Comparison of ENCODE assay signal across 8 mouse cellular contexts in the genomic region with DNA sequence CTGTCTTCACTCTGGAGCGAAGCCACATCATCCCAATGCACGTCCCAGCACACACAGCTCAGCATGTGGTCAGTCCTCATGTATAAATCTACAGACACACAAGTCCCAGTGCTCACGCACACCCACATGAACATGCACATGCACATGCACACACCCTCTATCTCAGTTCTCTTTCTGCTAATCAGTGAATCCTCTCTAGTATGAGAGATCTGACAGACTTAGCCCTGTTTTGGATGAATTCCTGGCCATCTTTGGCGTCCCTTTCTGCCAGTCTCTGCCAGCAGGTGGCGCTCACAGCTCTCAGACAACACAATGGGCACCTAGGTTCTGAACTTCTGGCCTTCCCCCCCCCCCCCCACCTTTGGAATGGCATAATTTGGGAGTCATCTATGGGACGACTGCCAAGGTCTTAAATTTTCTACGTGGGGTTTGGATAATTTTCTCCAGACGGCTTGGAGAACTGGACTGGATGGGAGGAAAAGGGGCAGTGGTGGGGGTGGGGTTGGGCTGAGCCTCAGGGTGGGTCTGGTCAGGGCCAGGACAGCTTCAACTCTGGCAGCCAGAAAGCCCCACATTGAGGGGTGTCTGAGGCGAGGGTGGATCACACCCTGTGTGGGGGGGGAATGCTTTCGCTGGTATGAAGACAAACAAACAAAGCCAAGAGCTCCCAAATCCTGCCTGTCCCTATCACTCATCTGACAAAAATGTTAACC.
DNase-seq lines count a peak whose midpoint lies in the region; ATAC-seq and TF ChIP-seq lines count a peak whose summit lies in the region.

No protein-coding gene starts in this region.

- DNase-seq in kidney, adult 11 months, result peak; percentile 72
- peak; percentile 89 for DNase-seq in embryo, embryonic 10 days (ENCODE audit: low spot score)
- peak; percentile 77 to 84 for DNase-seq in gastrocnemius, postnatal 36 days
- DNase-seq in limb, embryonic 14.5 days (ENCODE audit: low spot score), result peak; percentile 66

- WGBS in kidney, embryonic 15.5 days, result 23% methylated on average over 10 of the region's 10 CpGs
- 24% methylated on average over 10 of the region's 10 CpGs for WGBS in kidney, embryonic 14.5 days
- WGBS in limb, embryonic 14.5 days, result 18% methylated on average over 10 of the region's 10 CpGs
- 21% methylated on average over 10 of the region's 10 CpGs for WGBS in stomach, embryonic 14.5 days

- peaks cover 35% of the 10 kb centered on the region for H3K4me1 ChIP-seq in kidney, embryonic 15.5 days
- peaks cover 9% of the 10 kb centered on the region for H3K4me1 ChIP-seq in kidney, embryonic 14.5 days (ENCODE audit: control insufficient read depth, insufficient read depth, low read length)
- H3K4me1 ChIP-seq in limb, embryonic 14.5 days (ENCODE audit: control insufficient read depth, insufficient read depth, low read length), result peaks cover 33% of the 10 kb centered on the region
- H3K4me1 ChIP-seq in stomach, embryonic 14.5 days (ENCODE audit: control insufficient read depth, insufficient read depth, low read length), result peaks cover 9% of the 10 kb centered on the region; the same call in 1 of the 2 replicates

- H3ac ChIP-seq in myocyte (ENCODE audit: control insufficient read depth, insufficient read length), result no peak overlapping the region

- H3K27me3 ChIP-seq in kidney, embryonic 15.5 days, result peaks cover 85% of the 10 kb centered on the region
- H3K27me3 ChIP-seq in kidney, embryonic 14.5 days (ENCODE audit: control insufficient read depth, insufficient read depth, low read length), result peaks cover 36% of the 10 kb centered on the region
- peaks cover 10% of the 10 kb centered on the region; the same call in 1 of the 2 replicates for H3K27me3 ChIP-seq in limb, embryonic 14.5 days (ENCODE audit: control insufficient read depth, insufficient read depth, low read length)
- no peaks in the 10 kb centered on the region for H3K27me3 ChIP-seq in myocyte (ENCODE audit: control insufficient read depth, insufficient read depth, insufficient read length)
- no peaks in the 10 kb centered on the region for H3K27me3 ChIP-seq in stomach, embryonic 14.5 days (ENCODE audit: control insufficient read depth, insufficient read depth, low read length)

- H3K4me3 ChIP-seq in kidney, embryonic 15.5 days (replicated peaks), result no peak overlapping the region
- H3K4me3 ChIP-seq in kidney, embryonic 14.5 days (ENCODE audit: low read length), result no peak overlapping the region
- no peak overlapping the region for H3K4me3 ChIP-seq in limb, embryonic 14.5 days (replicated peaks; ENCODE audit: low read length)
- H3K4me3 ChIP-seq in myocyte, result no peak overlapping the region
- H3K4me3 ChIP-seq in stomach, embryonic 14.5 days (ENCODE audit: low read depth, low read length), result no peak overlapping the region

- H3K4me2 ChIP-seq in kidney, embryonic 15.5 days, result no peak overlapping the region
- H3K4me2 ChIP-seq in kidney, embryonic 14.5 days (replicated peaks; ENCODE audit: low read depth, low read length), result no peak overlapping the region
- no peak overlapping the region for H3K4me2 ChIP-seq in limb, embryonic 14.5 days (replicated peaks; ENCODE audit: low read depth, low read length, severe bottlenecking)
- H3K4me2 ChIP-seq in myocyte (ENCODE audit: low read depth), result peak overlapping the region; percentile 35
- H3K4me2 ChIP-seq in stomach, embryonic 14.5 days (replicated peaks; ENCODE audit: low read depth, low read length), result no peak overlapping the region

- H3K9me3 ChIP-seq in kidney, embryonic 15.5 days (replicated peaks), result no peaks in the 10 kb centered on the region
- H3K9me3 ChIP-seq in kidney, embryonic 14.5 days (ENCODE audit: control insufficient read depth, low read length), result no peaks in the 10 kb centered on the region
- no peaks in the 10 kb centered on the region for H3K9me3 ChIP-seq in limb, embryonic 14.5 days (ENCODE audit: control insufficient read depth, low read length)
- H3K9me3 ChIP-seq in stomach, embryonic 14.5 days (ENCODE audit: control insufficient read depth, low read depth, low read length), result no peaks in the 10 kb centered on the region

- no peak overlapping the region for H3K9ac ChIP-seq in kidney, embryonic 15.5 days
- no peak overlapping the region for H3K9ac ChIP-seq in kidney, embryonic 14.5 days (ENCODE audit: low read depth, low read length)
- no peak overlapping the region for H3K9ac ChIP-seq in limb, embryonic 14.5 days (ENCODE audit: low read depth, low read length, severe bottlenecking)
- H3K9ac ChIP-seq in stomach, embryonic 14.5 days (replicated peaks; ENCODE audit: low read depth, low read length), result no peak overlapping the region

- no peak overlapping the region for H3K27ac ChIP-seq in kidney, embryonic 15.5 days
- H3K27ac ChIP-seq in kidney, embryonic 14.5 days (ENCODE audit: low read depth, low read length), result no peak overlapping the region
- H3K27ac ChIP-seq in limb, embryonic 14.5 days (replicated peaks; ENCODE audit: low read depth, low read length), result no peak overlapping the region
- H3K27ac ChIP-seq in stomach, embryonic 14.5 days (ENCODE audit: low read length), result no peak overlapping the region

- H3K36me3 ChIP-seq in kidney, embryonic 15.5 days, result no peaks in the 10 kb centered on the region
- no peaks in the 10 kb centered on the region for H3K36me3 ChIP-seq in kidney, embryonic 14.5 days (ENCODE audit: control insufficient read depth, insufficient read depth, low read length)
- H3K36me3 ChIP-seq in limb, embryonic 14.5 days (ENCODE audit: control insufficient read depth, insufficient read depth, low read length), result no peaks in the 10 kb centered on the region
- H3K36me3 ChIP-seq in myocyte (ENCODE audit: control insufficient read depth, insufficient read depth), result no peaks in the 10 kb centered on the region
- H3K36me3 ChIP-seq in stomach, embryonic 14.5 days (ENCODE audit: control insufficient read depth, insufficient read depth, low read length), result no peaks in the 10 kb centered on the region

- intact Hi-C loops in gastrocnemius, postnatal 36 days (cut with DNase I), result loop anchor here (1.0 to 2.0 kb wide), 2 partner anchors 460 to 508 kb away; no protein-coding TSS in a partner anchor

- no peak; the same call in 1 of the 2 replicates for ATAC-seq in kidney, embryonic 15.5 days (replicated peaks; ENCODE audit: low FRiP score)
- peak; percentile 68 for ATAC-seq in kidney, embryonic 14.5 days (ENCODE audit: low FRiP score, low TSS enrichment)
- peak; percentile 61 for ATAC-seq in limb, embryonic 14.5 days (ENCODE audit: low FRiP score, low read depth)
- peak; percentile 62; the same call in 1 of the 2 replicates for ATAC-seq in stomach, embryonic 14.5 days (ENCODE audit: insufficient number of reproducible peaks, insufficient read depth, low FRiP score, low read depth)

- no peaks in the 10 kb centered on the region for H3K79me2 ChIP-seq in myocyte (ENCODE audit: control insufficient read depth, insufficient read depth)

- no peak for TF ChIP-seq POLR2A in limb, embryonic 14.5 days (IDR thresholded peaks at IDR 0.05; ENCODE audit: borderline replicate concordance, extremely low read depth, insufficient read depth, insufficient read length)
- TF ChIP-seq POLR2A in myocyte (IDR thresholded peaks at IDR 0.05; ENCODE audit: insufficient read length, low read depth), result no peak

TF ChIP-seq in myocyte, 11 proteins besides CTCF, POLR2A, EP300 and RAD21:
- TF ChIP-seq TCF12 (IDR thresholded peaks at IDR 0.05; ENCODE audit: insufficient read depth, poor library complexity, severe bottlenecking), result no peak
- TF ChIP-seq CEBPB (IDR thresholded peaks at IDR 0.05; ENCODE audit: insufficient read depth, poor library complexity, severe bottlenecking), result no peak
- no peak for TF ChIP-seq MAX (IDR thresholded peaks at IDR 0.05; ENCODE audit: low read depth)
- TF ChIP-seq REST (IDR thresholded peaks at IDR 0.05; ENCODE audit: insufficient read depth, insufficient read length), result no peak
- TF ChIP-seq SRF (IDR thresholded peaks at IDR 0.05; ENCODE audit: control insufficient read depth, insufficient read length, low read depth), result no peak
- TF ChIP-seq TCF3 (IDR thresholded peaks at IDR 0.05; ENCODE audit: insufficient read length, low read depth), result no peak
- no peak for TF ChIP-seq MYOG (IDR thresholded peaks at IDR 0.05; ENCODE audit: control insufficient read depth in 1 of 3, insufficient read depth in 1 of 3, insufficient read length in 2 of 3, low read depth in 2 of 3)
- no peak for TF ChIP-seq MYOD1 (IDR thresholded peaks at IDR 0.05; ENCODE audit: control insufficient read depth in 1 of 3, insufficient read length in 2 of 3, low read depth in 2 of 3)
- TF ChIP-seq E2F4 (IDR thresholded peaks at IDR 0.05; ENCODE audit: insufficient read depth), result no peak
- TF ChIP-seq USF1 (IDR thresholded peaks at IDR 0.05; ENCODE audit: low read depth), result no peak
- TF ChIP-seq POLR2AphosphoS2 (IDR thresholded peaks at IDR 0.05; ENCODE audit: insufficient read length, low read depth), result no peak
